Mouse (Mus musculus): ENCODE data around the gene Awat1. TPM values are rescaled to one million over a fixed set of nuclear protein-coding genes. Genes with fewer than 3 reads are reported as not detected.

The Awat1 gene
- not detected in 2 replicates for polyA plus RNA-seq (2012; rRNA removed)

DNA sequence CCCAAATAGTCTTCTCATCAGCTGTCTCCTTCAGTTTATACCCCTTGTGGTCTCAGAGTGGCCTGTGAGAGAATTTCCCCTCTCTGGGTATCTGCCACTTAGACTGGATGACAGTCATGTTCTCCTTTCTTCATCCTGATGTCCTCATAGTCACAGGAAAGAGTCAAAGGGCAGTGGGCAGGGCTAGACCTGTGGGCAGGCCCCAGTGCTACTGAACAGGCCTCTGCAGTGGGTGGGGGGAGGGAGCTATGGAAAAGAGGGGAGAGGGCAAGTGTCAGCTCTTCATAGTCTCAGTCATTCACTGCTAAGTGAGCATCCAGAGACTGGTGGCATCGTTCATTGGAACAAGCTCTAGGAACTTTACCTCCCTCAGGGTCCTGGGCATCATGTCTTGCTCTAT is at the start of gene Awat1:
Gene Awat1, plus strand, starts transcription at position 301 of the 400 bp plus-strand sequence.
- no peak for DNase-seq (ENCODE audit: low spot score)

DNA sequence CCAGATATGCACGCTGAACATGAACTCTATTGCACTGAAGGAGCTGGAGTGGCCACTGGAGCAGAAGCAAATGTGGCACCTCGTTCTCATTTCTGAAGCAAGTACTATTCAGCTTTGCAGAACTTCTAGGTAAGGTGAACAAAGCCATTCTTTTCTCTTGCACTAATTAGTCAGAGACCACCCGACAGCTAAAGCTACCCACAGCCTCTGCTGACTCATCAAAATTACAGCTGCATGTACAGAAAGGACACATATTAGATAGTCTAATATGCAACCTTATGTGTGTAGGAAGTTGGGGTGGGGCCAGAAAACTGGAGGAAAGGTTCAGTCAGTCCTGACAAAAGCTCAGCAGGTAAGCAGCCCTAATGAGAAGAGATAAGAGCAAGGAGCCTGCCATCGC is 47.6 kb upstream of the Awat1 start, which contains the start of gene Dgat2l6:
Gene Dgat2l6, plus strand, starts transcription at position 368 of the 400 bp plus-strand sequence.
- no peak for DNase-seq (ENCODE audit: low spot score)

DNA sequence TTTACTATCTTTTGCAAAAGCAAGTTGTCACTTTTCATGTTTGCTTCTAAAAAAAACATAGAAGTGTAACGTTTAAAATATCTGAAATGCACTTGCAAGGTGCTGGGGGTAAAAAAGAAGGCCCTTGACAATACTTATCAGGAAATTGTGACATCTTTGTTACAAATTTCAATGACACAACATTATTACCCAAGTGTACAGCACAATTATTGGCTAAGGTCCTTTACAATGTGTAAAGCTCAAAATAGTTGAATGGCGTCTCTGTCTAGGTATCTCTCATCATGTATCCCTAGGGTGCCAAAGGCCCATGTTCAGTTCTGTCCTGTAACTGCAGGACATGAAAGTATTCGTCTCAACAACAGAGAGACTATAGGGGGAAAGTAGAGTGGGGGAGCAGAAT is 16.0 kb upstream of the Awat1 start:
- DNase-seq (ENCODE audit: low spot score), result no peak

DNA sequence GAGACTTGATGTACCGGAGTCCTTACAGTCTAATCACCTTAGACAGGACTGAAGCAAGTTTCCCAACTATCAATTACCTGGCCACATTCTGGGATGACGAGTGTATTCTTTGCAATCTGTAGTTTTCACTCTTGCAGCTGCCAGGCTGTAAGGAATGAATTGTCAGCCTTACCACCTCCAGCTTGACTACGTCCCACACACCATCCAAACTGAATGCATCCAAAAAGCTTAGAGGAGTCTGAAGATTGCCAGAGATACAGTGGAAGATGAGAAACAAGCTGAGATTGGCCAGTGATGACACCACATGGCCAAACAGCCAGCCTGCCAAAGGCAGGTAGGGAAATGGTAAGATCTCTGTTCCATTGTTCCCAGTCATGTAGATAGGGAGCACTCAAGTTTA is 6.4 kb upstream of the Awat1 start:
- no peak for DNase-seq (ENCODE audit: low spot score)

DNA sequence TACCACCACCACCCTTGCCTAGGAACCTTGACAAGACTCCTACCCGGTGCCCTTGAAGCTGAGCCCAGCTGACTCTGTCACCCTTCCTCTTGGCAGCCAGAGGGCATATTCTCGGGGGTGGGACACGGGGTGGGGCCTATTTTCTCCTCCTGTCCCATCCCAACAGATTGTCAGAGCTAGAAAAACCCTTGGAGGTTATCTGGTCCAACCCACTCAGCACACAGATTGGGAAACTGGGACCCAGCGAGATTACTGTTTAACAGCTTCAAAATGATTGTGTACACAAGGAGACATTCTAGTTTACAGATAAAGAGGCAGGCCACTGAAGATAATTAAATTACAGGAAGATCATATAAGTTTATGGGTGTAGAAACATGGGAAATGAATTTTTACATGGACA is 22.7 kb downstream of the Awat1 start, which contains the start of gene P2ry4:
Gene P2ry4, minus strand, starts transcription at position 79 of the 400 bp plus-strand sequence.
- no peak for DNase-seq (ENCODE audit: low spot score)

DNA sequence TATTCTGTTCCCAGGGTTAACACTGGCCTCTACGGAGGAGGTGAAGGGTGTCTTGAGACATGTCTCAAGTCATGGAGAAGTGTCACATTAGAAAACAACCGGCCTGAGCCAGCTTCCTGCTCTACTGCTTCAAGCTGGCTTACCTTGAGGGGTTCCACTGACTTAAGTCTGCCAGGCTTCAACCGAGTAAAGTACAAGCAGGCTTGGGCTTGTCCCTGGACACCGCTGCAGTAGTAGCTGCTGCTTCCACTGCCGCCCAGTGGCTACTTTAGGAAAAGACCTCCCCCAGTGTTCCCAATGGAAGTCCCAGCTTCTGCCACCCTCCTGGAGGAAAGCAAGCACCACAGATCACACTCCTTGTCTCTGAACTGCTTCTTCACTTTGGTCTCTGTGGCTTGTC is 25.4 kb downstream of the Awat1 start:
- no peak for DNase-seq (ENCODE audit: low spot score)

DNA sequence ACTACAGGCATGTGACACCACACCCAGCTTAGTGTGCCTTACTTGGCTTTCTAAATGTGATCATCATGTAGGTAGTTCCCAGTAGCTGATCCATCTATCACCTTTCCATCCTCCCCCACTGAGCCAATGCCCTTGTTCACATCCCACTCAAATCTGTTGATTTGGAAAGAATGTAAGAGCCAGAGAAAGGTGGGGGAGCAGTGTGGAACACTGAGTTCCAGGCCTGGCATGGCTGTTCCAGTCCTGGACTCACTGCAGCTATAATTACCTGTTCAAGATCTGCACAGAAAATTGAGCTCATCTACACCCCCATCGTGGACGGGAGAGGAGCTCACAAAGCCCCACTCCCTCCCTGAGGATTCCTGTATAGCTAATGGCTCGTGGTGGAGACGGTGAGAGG is 27.7 kb downstream of the Awat1 start:
- DNase-seq (ENCODE audit: low spot score), result no peak

DNA sequence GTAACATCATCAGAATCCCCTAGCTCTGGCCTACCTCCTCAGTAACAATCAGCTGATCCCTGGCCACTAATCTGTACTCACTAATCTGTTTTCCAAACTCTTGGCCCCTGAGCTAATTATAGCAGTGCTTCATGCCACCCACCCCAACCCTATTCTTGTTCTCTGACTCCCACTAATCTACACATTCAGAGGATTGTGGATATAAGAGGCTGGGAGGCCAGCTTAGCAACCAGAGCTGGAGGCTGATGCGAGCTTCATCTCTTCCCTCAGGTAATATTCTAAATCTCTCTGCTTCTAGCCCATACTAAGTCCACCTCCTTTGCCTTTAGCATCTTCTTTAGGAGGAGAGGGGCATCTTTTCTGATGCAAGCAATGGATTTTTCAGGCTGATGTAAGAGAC is 33.3 kb downstream of the Awat1 start, which contains the start of gene Arr3:
Gene Arr3, plus strand, starts transcription at position 184 of the 400 bp plus-strand sequence.
- no peak for DNase-seq (ENCODE audit: low spot score)

DNA sequence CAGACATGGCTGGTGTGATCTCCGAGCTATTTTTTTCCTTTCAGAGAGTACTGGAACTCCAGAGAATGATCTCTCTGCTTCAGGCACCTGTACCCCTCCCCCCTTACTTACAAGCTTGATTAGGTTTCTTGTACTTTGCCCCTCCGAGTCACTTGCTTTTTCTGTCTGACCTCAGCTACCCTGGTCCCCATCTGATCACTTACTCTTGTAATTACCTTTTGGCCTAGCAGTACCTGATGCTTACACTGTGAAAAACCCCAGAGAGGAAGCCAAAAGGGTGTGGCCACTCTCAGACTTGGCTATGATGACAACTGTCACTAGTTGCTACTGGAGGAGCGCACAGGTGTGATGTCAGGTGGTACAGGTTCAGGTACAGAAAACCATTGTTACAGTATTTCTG is 46.4 kb downstream of the Awat1 start:
- no peak for DNase-seq (ENCODE audit: low spot score)

DNA sequence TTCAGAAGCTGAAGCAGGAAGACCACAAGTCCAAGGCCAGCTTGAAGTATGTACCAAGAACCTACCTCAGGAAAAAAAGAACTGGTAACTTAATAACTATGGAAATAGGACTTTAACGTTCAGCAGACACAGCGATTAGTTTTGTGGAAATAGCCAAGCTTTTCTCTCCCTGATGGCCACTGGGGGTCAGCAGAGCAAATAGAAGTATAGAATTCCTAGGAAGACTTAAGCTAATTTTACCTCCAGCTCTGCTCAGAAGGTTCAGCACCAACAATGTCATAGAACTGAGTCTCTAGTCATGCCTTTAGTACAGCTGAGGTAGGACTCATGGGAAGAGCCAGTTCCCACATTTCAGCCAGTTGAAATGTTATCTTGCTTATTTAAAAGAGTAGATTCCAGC is 49.3 kb downstream of the Awat1 start:
- no peak for DNase-seq (ENCODE audit: low spot score)

DNA sequence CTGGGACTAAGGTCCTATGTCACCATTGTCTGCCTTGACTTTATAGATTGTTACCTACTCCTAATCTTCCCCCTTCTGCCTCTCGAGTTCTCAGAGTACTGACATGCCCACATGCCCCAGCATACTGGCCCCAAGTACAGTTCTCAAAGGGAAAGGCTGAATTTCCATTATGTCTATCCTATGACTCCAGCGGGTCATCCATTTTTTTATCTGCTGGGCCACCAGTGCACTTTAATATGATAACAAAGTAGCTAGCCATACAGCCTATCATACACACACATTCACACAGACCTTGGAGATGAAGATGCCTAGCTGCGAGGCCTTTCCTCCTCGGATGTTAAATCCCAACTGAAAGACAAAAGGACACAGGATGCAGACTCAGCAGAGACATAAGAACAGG is 52.2 kb downstream of the Awat1 start:
- no peak for DNase-seq (ENCODE audit: low spot score)

DNA sequence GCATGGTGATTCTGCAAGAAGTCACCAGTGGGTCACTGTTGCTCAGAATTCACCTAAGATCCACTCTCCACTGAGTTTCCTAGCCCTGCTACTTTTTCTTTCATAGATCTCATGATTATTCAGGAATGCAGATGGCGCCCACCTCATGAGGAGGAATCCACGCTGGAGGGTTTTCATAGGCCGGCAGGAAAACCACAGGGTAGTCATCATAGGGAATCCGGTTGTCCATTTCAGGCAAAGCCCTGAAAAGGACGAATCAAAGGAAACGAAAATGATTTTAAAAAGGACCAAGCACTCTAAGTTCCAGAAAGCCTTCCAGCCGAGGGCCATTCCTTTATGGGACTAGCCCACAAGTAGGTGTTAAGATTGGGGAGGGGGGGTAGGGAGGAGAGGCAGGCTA is 53.1 kb downstream of the Awat1 start:
- no peak for DNase-seq (ENCODE audit: low spot score)

DNA sequence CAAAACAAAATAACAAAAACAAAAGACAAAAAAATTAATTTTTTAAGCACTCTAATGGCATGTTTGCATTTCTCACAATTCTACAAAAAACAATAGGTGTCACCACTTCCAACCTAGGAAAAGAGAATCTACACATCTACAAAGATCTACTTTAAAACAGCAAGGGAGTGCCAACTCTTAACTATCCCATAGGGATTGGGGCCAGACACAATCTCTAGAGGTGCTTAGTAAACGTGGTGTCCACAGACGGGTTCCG is 53.4 kb downstream of the Awat1 start, which contains the start of gene Kif4:
Gene Kif4, plus strand, starts transcription at position 192 of the 256 bp plus-strand sequence.
- no peak for DNase-seq (ENCODE audit: low spot score)

DNA sequence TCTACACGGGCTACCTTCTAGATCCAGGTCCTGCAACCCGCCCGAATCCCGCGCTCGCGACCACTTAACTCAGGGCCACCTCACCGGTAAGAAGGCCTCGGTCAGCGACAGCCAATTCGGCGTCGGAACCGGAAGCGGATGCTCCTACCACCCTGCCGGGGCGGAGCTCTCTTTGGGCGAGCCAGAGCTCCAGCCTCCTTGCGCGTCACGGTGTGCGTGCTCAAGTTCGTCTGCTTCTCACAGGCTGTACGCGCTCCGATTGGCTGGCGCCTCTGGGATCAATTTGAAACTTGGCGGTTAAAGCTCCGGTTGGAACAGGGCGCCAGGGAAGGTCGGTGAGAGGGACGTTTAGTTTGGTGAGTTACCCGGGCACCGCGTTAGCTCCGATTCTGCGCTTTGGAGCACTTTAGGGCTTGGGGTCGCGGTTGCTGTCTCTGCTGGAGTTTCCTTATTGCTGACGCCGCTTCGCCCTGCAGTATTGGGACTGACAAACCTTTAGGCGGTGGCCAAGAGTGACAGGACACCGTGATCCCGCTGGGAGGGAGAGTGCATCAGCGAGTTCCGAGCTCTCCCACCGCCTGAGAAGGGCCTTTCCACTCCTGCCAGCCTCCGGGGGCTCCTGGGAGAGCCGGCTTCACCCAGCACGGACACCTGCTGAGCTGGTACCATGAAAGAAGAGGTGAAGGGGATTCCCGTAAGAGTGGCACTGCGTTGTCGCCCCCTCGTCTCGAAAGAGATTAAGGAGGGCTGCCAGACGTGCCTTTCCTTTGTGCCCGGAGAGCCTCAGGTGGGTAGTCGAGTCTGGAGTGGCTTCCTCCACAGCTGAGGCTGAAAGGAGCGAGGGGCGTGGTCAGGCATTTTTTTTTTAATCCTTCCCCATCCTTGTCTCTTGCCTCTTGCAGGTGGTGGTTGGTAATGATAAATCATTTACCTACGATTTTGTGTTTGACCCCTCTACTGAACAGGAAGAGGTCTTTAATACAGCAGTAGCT is 54.0 kb downstream of the Awat1 start, which contains the start of gene Pdzd11:
Gene Pdzd11, minus strand, starts transcription at position 767 of the 992 bp plus-strand sequence.
- DNase-seq (ENCODE audit: low spot score), result peak; percentile 52

Other genes with a start within 250 kb of the Awat1 start
- gene Otud6a, start 143.2 kb upstream of the Awat1 start, polyA plus RNA-seq (2012; rRNA removed), result not detected in 2 replicates
- gene Awat2, start 129.5 kb upstream of the Awat1 start, polyA plus RNA-seq (2012; rRNA removed), result 0.37 and 0.69 TPM in 2 replicates
- 64.4 and 68.7 TPM in 2 replicates for gene Igbp1, start 78.0 kb upstream of the Awat1 start, polyA plus RNA-seq (2012; rRNA removed)
- gene Dgat2l6, start 47.4 kb upstream of the Awat1 start, polyA plus RNA-seq (2012; rRNA removed), result not detected in 2 replicates
- 0.01 TPM in 2 replicates for gene P2ry4, start 22.6 kb downstream of the Awat1 start, polyA plus RNA-seq (2012; rRNA removed)
- not detected in 2 replicates for gene Arr3, start 33.2 kb downstream of the Awat1 start, polyA plus RNA-seq (2012; rRNA removed)
- 0.56 and 0.63 TPM in 2 replicates for gene Kif4, start 53.5 kb downstream of the Awat1 start, polyA plus RNA-seq (2012; rRNA removed)
- gene Pdzd11, start 54.3 kb downstream of the Awat1 start, polyA plus RNA-seq (2012; rRNA removed), result 38.6 and 43.5 TPM in 2 replicates
- 0.28 and 0.45 TPM in 2 replicates for gene Gdpd2, start 157.6 kb downstream of the Awat1 start, polyA plus RNA-seq (2012; rRNA removed)
- gene Dlg3, start 195.5 kb downstream of the Awat1 start, polyA plus RNA-seq (2012; rRNA removed), result 29.3 and 33.7 TPM in 2 replicates